Mouse (Mus musculus): ENCODE data around the gene Heatr4.

- no peak for TF ChIP-seq CTCF (IDR thresholded peaks at IDR 0.05)
- TF ChIP-seq EP300 (IDR thresholded peaks at IDR 0.05), result no peak
These were observed 60.3 kb downstream of the Heatr4 start for GRCm38 (mm10) chr12:83924332-83924731.

Measured in lung, postnatal 0 days (tissue).